Mouse (Mus musculus) lung, postnatal 0 days (tissue): ENCODE results near the gene Rtl8a. TPM values are rescaled to one million over a fixed set of nuclear protein-coding genes. Genes with fewer than 3 reads are reported as not detected.
"Not testable (repeated sequence)": the region's sequence is repeated elsewhere in the genome, so short reads cannot be mapped to it uniquely, and the experiment has no call there.

ENCODE experiments used
- ATAC-seq: fragments of 200-750 bp; cut with Nextera tagmentation; 2 replicates; pipeline ENCODE4 v1.8.0; 2017; ENCODE audit warnings: moderate library complexity
- DNase-seq: peaks from one replicate; pipeline ENCODE4 v3.0.0-alpha.2; 2016; ENCODE audit warnings: low spot score
- H3K27ac ChIP-seq: fragments of 300-500 bp; sonication (generic); 2 replicates; pipeline ENCODE4 v1.5.1; 2014; ENCODE audit warnings: antibody characterized with exemption, mild to moderate bottlenecking, low read length, mixed read lengths
- H3K27me3 ChIP-seq: fragments of 300-500 bp; sonication (generic); replicated peaks from 2 replicates; pipeline ENCODE4 v1.6.1; 2014; ENCODE audit warnings: low read length, mixed read lengths; ENCODE audit not compliant: insufficient read depth
- H3K36me3 ChIP-seq: fragments of 300-500 bp; sonication (generic); 2 replicates; pipeline ENCODE4 v1.6.1; 2014; ENCODE audit warnings: low read length, mixed read lengths; ENCODE audit not compliant: insufficient read depth
- H3K4me1 ChIP-seq: fragments of 300-500 bp; sonication (generic); 2 replicates; pipeline ENCODE4 v1.6.1; 2014; ENCODE audit warnings: antibody characterized with exemption, low read depth, low read length, mixed read lengths; ENCODE audit not compliant: insufficient read depth
- H3K4me2 ChIP-seq: fragments of 300-500 bp; sonication (generic); replicated peaks from 2 replicates; pipeline ENCODE4 v1.6.1; 2014; ENCODE audit warnings: low read depth, mild to moderate bottlenecking, low read length, moderate library complexity, mixed read lengths
- H3K4me3 ChIP-seq: fragments of 300-500 bp; sonication (generic); 2 replicates; pipeline ENCODE4 v1.5.1; 2014; ENCODE audit warnings: low read depth, low read length
- H3K9ac ChIP-seq: fragments of 300-500 bp; sonication (generic); replicated peaks from 2 replicates; pipeline ENCODE4 v1.6.1; 2014; ENCODE audit warnings: low read depth, mild to moderate bottlenecking
- H3K9me3 ChIP-seq: fragments of 300-500 bp; sonication (generic); 2 replicates; pipeline ENCODE4 v1.6.1; 2016; ENCODE audit warnings: low read length, mixed read lengths
- CTCF ChIP-seq: IDR thresholded peaks from 2 replicates; pipeline ENCODE4 v1.5.1; 2016; ENCODE audit warnings: antibody characterized with exemption, mild to moderate bottlenecking
- EP300 ChIP-seq: IDR thresholded peaks from 2 replicates; pipeline ENCODE4 v1.6.1; 2016; ENCODE audit warnings: antibody characterized with exemption, mild to moderate bottlenecking, control low read depth
- WGBS: fragments of 180-500 bp; shearing (Covaris S2); extraction: QIAGEN DNeasy Blood & Tissue Kit; methylation state at CpG from one replicate; pipeline ENCODE4 v1.1.7; 2014; 5-methylcytosine and 5-hydroxymethylcytosine counted together
- polyA plus RNA-seq: library from polyadenylated mRNA; unstranded; fragments of >200 nt; fragmentation: Nextera tagmentation; extraction: Ambion mirVana; gene quantifications from 2 replicates; pipeline ENCODE4 v1.2.1, GENCODE M21; 2015

Rtl8a gene
- polyA plus RNA-seq: 287 and 330 TPM in 2 replicates

- not testable (repeated sequence) for H3K9me3 ChIP-seq, H3K27me3 ChIP-seq, H3K4me3 ChIP-seq, H3K4me1 ChIP-seq, H3K36me3 ChIP-seq, H3K9ac ChIP-seq
- TF ChIP-seq EP300: peak; percentile 57
- H3K4me2 ChIP-seq: peak within 1 kb of the TSS; percentile 33; the same call in 1 of the 2 replicates
- WGBS: 13% methylated on average over 9 of the region's 50 CpGs
- peak; percentile 94 for ATAC-seq
- H3K27ac ChIP-seq: peak within 1 kb of the TSS; percentile 64; the same call in 1 of the 2 replicates
- DNase-seq: peak; percentile 88
Measured at GRCm38 (mm10) chrX:53642980-53643961, at the start of gene Rtl8a. Gene Rtl8a, minus strand, starts transcription at chrX:53643682.

DNA sequence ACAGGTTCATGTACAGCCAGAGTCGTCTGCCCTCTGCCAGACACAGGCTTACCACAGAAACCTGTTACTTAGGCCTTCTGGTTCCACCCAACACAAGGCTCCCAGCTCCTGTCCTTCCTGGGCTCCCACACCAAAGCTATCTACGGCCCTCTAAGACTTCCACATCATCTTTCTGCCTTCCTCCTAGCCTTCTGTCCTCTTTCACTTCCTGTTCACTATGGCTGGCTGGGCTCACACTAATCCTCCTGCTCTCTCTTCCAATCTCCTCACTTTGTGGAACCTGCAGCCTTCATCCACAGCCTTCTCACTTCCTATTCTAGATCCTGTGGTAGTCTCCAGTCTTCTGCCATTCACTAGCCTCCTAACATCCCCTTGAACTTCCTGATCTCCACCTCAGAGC lies 49.7 kb upstream of the Rtl8a start:
- TF ChIP-seq EP300 (no peak), CTCF (no peak)
- no peak overlapping the region for H3K4me3 ChIP-seq
- ATAC-seq: no peak
- H3K9me3 ChIP-seq: no peaks in the 10 kb centered on the region
- no peaks in the 10 kb centered on the region for H3K4me1 ChIP-seq
- no peaks in the 10 kb centered on the region for H3K36me3 ChIP-seq
- DNase-seq: no peak
- no peak overlapping the region for H3K4me2 ChIP-seq
- no peak overlapping the region for H3K9ac ChIP-seq
- 70% methylated on average over 2 of the region's 2 CpGs for WGBS
- no peak overlapping the region for H3K27ac ChIP-seq
- H3K27me3 ChIP-seq: no peaks in the 10 kb centered on the region

DNA sequence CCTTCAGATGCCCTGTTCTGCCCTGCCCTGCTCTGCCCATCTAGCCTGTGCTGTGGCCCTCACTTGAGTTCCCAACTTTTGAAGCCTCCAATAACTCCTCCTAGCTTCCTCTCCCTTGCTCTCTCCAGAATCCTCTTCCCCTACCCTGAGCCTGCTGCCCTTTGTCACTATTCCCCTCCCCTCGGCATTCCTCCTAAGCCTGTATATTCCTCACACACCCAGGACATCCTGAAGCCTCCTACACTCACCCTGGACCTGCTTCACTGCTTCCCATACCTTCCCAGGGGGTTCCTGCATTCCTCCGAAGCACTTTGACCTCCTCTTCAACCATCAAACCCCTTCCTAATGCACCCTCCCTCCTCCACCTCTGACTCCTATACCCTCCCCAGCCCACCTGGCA lies 48.6 kb upstream of the Rtl8a start:
- 50% methylated on average over 2 of the region's 2 CpGs for WGBS
- TF ChIP-seq EP300: no peak
- no peak for TF ChIP-seq CTCF
- H3K27me3 ChIP-seq: no peaks in the 10 kb centered on the region
- DNase-seq (no peak), ATAC-seq (no peak)
- no peaks in the 10 kb centered on the region for H3K36me3 ChIP-seq
- no peaks in the 10 kb centered on the region for H3K4me1 ChIP-seq
- no peaks in the 10 kb centered on the region for H3K9me3 ChIP-seq
- no peak overlapping the region for H3K27ac ChIP-seq
- H3K4me2 ChIP-seq: no peak overlapping the region
- H3K4me3 ChIP-seq: no peak overlapping the region
- no peak overlapping the region for H3K9ac ChIP-seq

DNA sequence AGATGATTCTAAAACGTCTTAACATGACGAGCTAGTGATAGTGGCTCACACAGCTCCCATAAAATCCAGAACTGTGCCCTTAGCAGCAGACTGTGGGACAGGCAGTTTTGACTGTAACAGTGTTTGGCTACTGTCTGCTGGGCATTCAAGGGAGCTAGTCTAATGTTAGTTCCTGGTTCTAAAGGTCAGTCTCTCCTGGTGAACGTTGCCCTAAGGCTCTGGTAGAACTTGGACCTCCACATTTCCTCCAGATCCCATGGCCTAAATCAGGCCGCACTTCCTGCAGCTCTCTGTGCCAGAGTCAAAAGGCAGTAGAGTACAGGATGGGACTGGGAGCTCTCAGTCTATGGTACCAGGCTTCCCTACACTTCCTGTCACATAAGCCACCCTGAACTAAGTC lies 41.2 kb upstream of the Rtl8a start:
- 69% methylated on average over 2 of the region's 4 CpGs for WGBS
- not testable (repeated sequence) for H3K4me1 ChIP-seq, H3K27me3 ChIP-seq, DNase-seq, ATAC-seq, H3K9ac ChIP-seq, H3K27ac ChIP-seq, H3K36me3 ChIP-seq, H3K4me2 ChIP-seq, H3K9me3 ChIP-seq, H3K4me3 ChIP-seq

- not testable (repeated sequence) for ATAC-seq, H3K4me1 ChIP-seq
- 54% methylated on average over 2 of the region's 3 CpGs for WGBS
Measured at GRCm38 (mm10) chrX:53682650-53683049, 39.2 kb upstream of the Rtl8a start.

DNA sequence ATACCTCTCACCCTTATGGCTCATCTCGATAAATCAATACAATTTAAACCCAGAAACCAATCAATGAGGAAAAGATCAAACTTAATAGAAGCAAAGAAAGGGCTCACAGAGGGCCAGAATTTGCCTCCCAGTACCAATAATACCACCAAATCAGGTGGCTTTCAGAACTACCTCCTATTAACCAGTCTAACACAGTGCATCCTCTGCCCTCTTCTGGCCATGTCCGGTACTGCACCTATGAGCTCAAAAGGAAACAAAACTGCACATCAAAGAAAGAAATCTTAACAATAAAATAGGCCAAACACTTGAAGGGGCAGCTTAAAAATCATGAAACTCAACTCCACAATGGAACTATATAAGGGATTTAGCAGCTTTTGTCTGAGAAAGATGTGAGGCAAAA lies 33.5 kb upstream of the Rtl8a start:
- WGBS: 0% methylated on average over 1 of the region's 2 CpGs
- not testable (repeated sequence) for H3K9me3 ChIP-seq, H3K4me3 ChIP-seq, H3K36me3 ChIP-seq, DNase-seq, H3K9ac ChIP-seq, H3K27me3 ChIP-seq, H3K4me1 ChIP-seq, H3K4me2 ChIP-seq, H3K27ac ChIP-seq, ATAC-seq
- peak; percentile 60 for TF ChIP-seq CTCF

More at GRCm38 (mm10) chrX:53682650-53683049, 39.2 kb upstream of the Rtl8a start:
- not testable (repeated sequence) for H3K36me3 ChIP-seq, H3K4me2 ChIP-seq, H3K27ac ChIP-seq, DNase-seq, H3K9me3 ChIP-seq, H3K4me3 ChIP-seq, H3K27me3 ChIP-seq, H3K9ac ChIP-seq

DNA sequence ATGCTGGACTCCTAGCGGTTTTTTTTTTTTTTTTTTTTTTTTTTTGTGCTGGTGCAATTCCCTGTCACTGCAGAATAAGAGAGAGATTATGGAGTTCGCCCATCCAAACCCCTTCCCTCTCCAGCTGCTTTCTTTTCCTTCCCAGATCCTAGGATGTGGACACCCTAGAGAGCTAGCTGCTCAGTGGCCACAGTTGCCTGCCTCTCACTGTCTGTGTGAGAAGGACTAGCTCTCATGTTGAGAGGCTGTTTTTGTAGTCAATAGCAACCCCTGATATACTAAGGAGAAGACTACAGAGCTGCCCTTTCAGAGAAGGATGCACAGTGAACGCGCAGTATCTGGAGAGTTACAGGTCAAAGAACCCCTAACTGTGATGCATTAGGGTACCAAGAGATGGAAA lies 27.2 kb upstream of the Rtl8a start:
- not testable (repeated sequence) for H3K9ac ChIP-seq, H3K27me3 ChIP-seq, ATAC-seq, DNase-seq, H3K27ac ChIP-seq, H3K36me3 ChIP-seq, H3K9me3 ChIP-seq, H3K4me1 ChIP-seq
- peak overlapping the region; percentile 24 for H3K4me3 ChIP-seq
- 8% methylated on average over 3 of the region's 4 CpGs for WGBS
- peak overlapping the region; percentile 28; the same call in 1 of the 2 replicates for H3K4me2 ChIP-seq
